Mouse (Mus musculus) forebrain, embryonic 16.5 days (tissue): ENCODE measurements around the gene Dact2. TPM values are rescaled to one million over a fixed set of nuclear protein-coding genes. Genes with fewer than 3 reads are reported as not detected.

Source experiments
- ATAC-seq: fragments of 200-750 bp; cut with Nextera tagmentation; 2 replicates; pipeline ENCODE4 v1.8.0; 2017; ENCODE audit warnings: mild to moderate bottlenecking, moderate library complexity
- H3K27ac ChIP-seq: fragments of 300-500 bp; sonication (generic); 2 replicates; pipeline ENCODE4 v1.5.1; 2014; ENCODE audit warnings: low read length, control low read depth
- H3K27me3 ChIP-seq: fragments of 300-500 bp; sonication (generic); replicated peaks from 2 replicates; pipeline ENCODE4 v1.6.1; 2014; ENCODE audit warnings: low read length; ENCODE audit not compliant: control insufficient read depth, insufficient read depth
- H3K36me3 ChIP-seq: fragments of 300-500 bp; sonication (generic); 2 replicates; pipeline ENCODE4 v1.6.1; 2014; ENCODE audit not compliant: control insufficient read depth, insufficient read depth
- H3K4me1 ChIP-seq: fragments of 300-500 bp; sonication (generic); replicated peaks from 2 replicates; pipeline ENCODE4 v1.6.1; 2014; ENCODE audit warnings: low read length; ENCODE audit not compliant: control insufficient read depth, insufficient read depth
- H3K4me2 ChIP-seq: fragments of 300-500 bp; sonication (generic); 2 replicates; pipeline ENCODE4 v1.6.1; 2014; ENCODE audit warnings: mild to moderate bottlenecking, low read length, control low read depth
- H3K4me3 ChIP-seq: fragments of 300-500 bp; sonication (generic); replicated peaks from 2 replicates; pipeline ENCODE4 v1.5.1; 2014; ENCODE audit warnings: mild to moderate bottlenecking, low read length, control low read depth
- H3K9ac ChIP-seq: fragments of 300-500 bp; sonication (generic); replicated peaks from 2 replicates; pipeline ENCODE4 v1.6.1; 2014; ENCODE audit warnings: low read depth, low read length, control low read depth
- H3K9me3 ChIP-seq: fragments of 300-500 bp; sonication (generic); 2 replicates; pipeline ENCODE4 v1.6.1; 2016; ENCODE audit warnings: low read length; ENCODE audit not compliant: control insufficient read depth
- WGBS: fragments of 180-500 bp; shearing (Covaris S2); extraction: QIAGEN DNeasy Blood & Tissue Kit; methylation state at CpG from one replicate; pipeline ENCODE4 v1.1.7; 2014; 5-methylcytosine and 5-hydroxymethylcytosine counted together
- polyA plus RNA-seq: library from polyadenylated mRNA; unstranded; fragments of >200 nt; fragmentation: Nextera tagmentation; extraction: Ambion mirVana; gene quantifications from 2 replicates; pipeline ENCODE4 v1.2.1, GENCODE M21; 2015

The Dact2 gene
- polyA plus RNA-seq, 1 experiment from 2014 or later: 1.3 TPM

DNA sequence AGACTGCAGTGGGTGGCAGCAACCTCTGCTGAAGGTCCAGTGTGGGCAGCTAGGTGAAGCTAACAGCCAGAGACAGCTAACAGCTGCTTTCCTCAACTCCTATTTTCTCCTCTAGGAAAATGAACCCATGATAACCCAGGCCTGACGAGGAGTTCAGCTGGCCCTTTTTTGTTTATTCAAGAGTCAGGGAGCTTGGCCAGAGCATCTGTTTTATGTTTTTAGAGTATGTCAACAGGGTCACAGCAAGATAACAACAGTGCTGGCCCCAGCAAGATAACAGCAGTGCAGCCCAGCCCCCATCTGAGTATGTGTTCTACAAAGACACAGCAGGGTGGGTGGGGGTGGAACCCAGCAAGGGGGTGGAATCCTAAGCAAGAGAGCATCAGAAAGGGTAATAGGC is 30.6 kb downstream of the Dact2 start:
- no peak overlapping the region for H3K4me3 ChIP-seq
- H3K27me3 ChIP-seq: no peaks in the 10 kb centered on the region
- no peaks in the 10 kb centered on the region for H3K36me3 ChIP-seq
- no peak overlapping the region for H3K4me2 ChIP-seq
- H3K4me1 ChIP-seq: no peaks in the 10 kb centered on the region
- no peak overlapping the region for H3K27ac ChIP-seq
- WGBS: 65% methylated on average over 1 of the region's 1 CpGs
- no peaks in the 10 kb centered on the region for H3K9me3 ChIP-seq
- H3K9ac ChIP-seq: no peak overlapping the region
- ATAC-seq: no peak

- Histone ChIP-seq H3K27me3 (no peaks in the 10 kb centered on the region), H3K9ac (no peak overlapping the region), H3K4me1 (peaks cover under 1% of the 10 kb centered on the region; the same call in 1 of the 2 replicates), H3K27ac (no peak overlapping the region), H3K4me3 (no peak overlapping the region), H3K9me3 (no peaks in the 10 kb centered on the region), H3K36me3 (no peaks in the 10 kb centered on the region), H3K4me2 (no peak overlapping the region)
- ATAC-seq: no peak
Observed at GRCm38 (mm10) chr17:14172731-14173130, 31.4 kb downstream of the Dact2 start.

DNA sequence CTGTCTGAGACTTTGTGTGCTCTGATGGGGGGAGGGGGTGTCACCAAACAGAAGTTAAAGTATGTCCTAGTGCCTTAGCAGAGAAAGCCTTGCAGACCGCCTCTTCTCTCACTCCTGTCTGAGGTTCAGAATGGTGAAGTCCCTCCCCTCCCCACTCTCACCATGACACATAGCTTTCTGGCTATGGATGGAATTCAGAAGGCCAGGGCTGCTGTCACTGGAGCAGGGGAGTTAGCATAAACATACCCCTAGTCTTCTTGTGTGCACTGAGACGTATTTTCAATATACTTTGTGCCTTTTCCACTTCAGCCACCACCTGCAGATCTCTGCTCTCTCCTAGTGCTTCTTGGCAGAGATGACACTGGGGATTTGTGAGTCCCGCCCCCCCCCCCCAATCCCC is 31.9 kb downstream of the Dact2 start:
- H3K27ac ChIP-seq: no peak overlapping the region
- 58% methylated on average over 3 of the region's 3 CpGs for WGBS

DNA sequence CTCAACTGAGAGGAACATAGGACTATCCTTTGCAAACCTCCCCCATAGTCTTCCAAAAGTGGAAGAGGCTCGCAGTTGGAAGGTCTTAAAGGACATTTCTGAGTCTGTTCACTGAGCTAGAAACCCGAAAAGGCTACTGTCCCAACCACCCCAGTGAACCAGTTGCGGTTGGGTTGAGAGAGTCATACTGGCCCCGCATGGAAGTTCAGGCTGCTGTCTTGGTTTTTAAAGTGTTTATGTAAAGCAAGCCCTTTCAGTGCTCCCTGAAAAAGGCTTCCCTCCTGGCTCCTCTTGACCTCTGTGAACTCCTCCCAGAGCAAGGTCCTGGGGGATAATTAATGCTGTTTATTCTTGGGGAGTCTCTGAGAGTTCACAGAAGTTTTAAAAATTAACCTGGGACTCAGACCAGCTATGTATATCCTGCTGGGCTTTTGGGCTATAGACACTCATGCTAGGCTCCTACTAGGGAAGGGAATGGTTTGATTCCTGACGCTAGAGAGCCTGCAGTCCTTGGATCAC is 33.1 kb downstream of the Dact2 start:
- H3K27ac ChIP-seq: no peak overlapping the region
- no peak overlapping the region for H3K4me3 ChIP-seq
- no peaks in the 10 kb centered on the region for H3K27me3 ChIP-seq
- H3K4me2 ChIP-seq: no peak overlapping the region
- H3K9ac ChIP-seq: no peak overlapping the region
- 72% methylated on average over 5 of the region's 5 CpGs for WGBS
- ATAC-seq: no peak
- no peaks in the 10 kb centered on the region for H3K36me3 ChIP-seq
- H3K4me1 ChIP-seq: peaks cover 9% of the 10 kb centered on the region
- no peaks in the 10 kb centered on the region for H3K9me3 ChIP-seq

More for the DNA sequence above, 31.9 kb downstream of the Dact2 start:
- no peak overlapping the region for H3K9ac ChIP-seq
- no peaks in the 10 kb centered on the region for H3K9me3 ChIP-seq
- no peak for ATAC-seq
- H3K4me3 ChIP-seq: no peak overlapping the region
- no peaks in the 10 kb centered on the region for H3K27me3 ChIP-seq
- peaks cover 4% of the 10 kb centered on the region; the same call in 1 of the 2 replicates for H3K4me1 ChIP-seq
- H3K4me2 ChIP-seq: no peak overlapping the region
- H3K36me3 ChIP-seq: no peaks in the 10 kb centered on the region

GRCm38 (mm10) chr17:14169431-14169830 is 34.7 kb downstream of the Dact2 start:
- H3K9me3 ChIP-seq: no peaks in the 10 kb centered on the region
- H3K4me1 ChIP-seq: peaks cover 21% of the 10 kb centered on the region
- H3K27me3 ChIP-seq: no peaks in the 10 kb centered on the region
- H3K4me2 ChIP-seq: no peak overlapping the region
- no peaks in the 10 kb centered on the region for H3K36me3 ChIP-seq
- no peak overlapping the region for H3K27ac ChIP-seq
- ATAC-seq: no peak
- no peak overlapping the region for H3K4me3 ChIP-seq
- H3K9ac ChIP-seq: no peak overlapping the region
- 66% methylated on average over 11 of the region's 11 CpGs for WGBS

DNA sequence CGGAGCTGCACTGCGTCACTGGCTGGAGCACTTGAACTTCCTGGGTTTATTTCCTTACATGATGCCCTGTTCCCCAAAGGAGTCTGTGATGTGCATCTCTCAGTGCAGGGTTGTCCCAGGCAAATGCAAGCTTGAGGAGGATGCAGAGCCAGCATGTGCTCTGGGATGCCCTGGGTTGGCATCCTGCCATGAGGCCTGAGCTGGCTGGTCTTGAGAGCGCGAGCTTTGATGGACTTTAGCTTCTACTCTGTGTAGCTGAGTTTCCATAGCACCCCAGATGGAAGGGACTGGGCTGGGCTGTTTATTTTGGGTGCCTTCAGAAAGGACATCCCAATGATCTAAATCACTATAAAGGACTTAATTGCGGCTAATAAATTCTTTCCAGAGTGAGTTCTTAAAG is 36.5 kb downstream of the Dact2 start:
- Histone ChIP-seq H3K9me3 (no peaks in the 10 kb centered on the region), H3K4me1 (peaks cover 29% of the 10 kb centered on the region), H3K27me3 (no peaks in the 10 kb centered on the region), H3K4me2 (no peak overlapping the region), H3K27ac (no peak overlapping the region), H3K9ac (no peak overlapping the region), H3K36me3 (no peaks in the 10 kb centered on the region), H3K4me3 (no peak overlapping the region)
- WGBS: 65% methylated on average over 5 of the region's 5 CpGs
- no peak for ATAC-seq

- H3K27me3 ChIP-seq: no peaks in the 10 kb centered on the region
- ATAC-seq: no peak
- H3K9ac ChIP-seq: no peak overlapping the region
- no peaks in the 10 kb centered on the region for H3K36me3 ChIP-seq
- H3K9me3 ChIP-seq: no peaks in the 10 kb centered on the region
- WGBS: 72% methylated on average over 6 of the region's 6 CpGs
- peaks cover 29% of the 10 kb centered on the region for H3K4me1 ChIP-seq
- no peak overlapping the region for H3K4me3 ChIP-seq
- no peak overlapping the region for H3K4me2 ChIP-seq
- no peak overlapping the region for H3K27ac ChIP-seq
Observed at GRCm38 (mm10) chr17:14166746-14167432, 37.2 kb downstream of the Dact2 start.

- ATAC-seq: no peak
- Histone ChIP-seq H3K36me3 (no peaks in the 10 kb centered on the region), H3K4me2 (peak overlapping the region; percentile 36; the same call in 1 of the 2 replicates), H3K27ac (peak overlapping the region; percentile 68), H3K9me3 (no peaks in the 10 kb centered on the region), H3K9ac (no peak overlapping the region), H3K27me3 (no peaks in the 10 kb centered on the region), H3K4me3 (no peak overlapping the region), H3K4me1 (peaks cover 29% of the 10 kb centered on the region)
- 48% methylated on average over 9 of the region's 9 CpGs for WGBS
Observed at GRCm38 (mm10) chr17:14165934-14166610, 38.0 kb downstream of the Dact2 start.

DNA sequence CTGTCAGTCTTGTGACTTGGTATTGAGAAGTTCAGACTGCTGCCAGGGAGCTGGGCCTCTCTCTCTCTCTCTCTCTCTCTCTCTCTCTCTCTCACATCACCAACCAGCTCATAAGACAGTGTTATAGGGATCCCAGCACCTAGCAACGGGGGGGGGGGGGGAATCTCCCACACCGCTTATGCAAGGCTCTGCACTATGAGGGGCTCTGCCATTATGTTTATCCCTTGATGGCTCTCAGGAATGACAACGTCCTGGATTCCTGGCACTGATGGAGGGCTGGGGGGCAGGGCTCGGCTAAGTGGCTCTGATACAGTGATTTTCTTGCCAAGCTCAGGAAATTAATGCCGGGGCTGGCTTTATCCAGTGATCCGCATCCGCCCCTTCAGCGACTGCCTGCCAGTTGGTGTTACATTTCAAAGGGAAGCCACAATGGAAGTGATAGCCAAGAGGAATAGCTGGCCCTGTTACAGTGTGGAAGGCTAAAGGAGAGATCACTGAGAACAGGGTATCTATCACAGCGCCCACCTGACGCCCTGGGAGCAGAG is 38.7 kb downstream of the Dact2 start:
- WGBS: under 1% methylated on average over 10 of the region's 10 CpGs
- Histone ChIP-seq H3K4me3 (no peak overlapping the region), H3K36me3 (no peaks in the 10 kb centered on the region), H3K27ac (peak overlapping the region; percentile 68), H3K4me2 (peak overlapping the region; percentile 36), H3K9ac (0 out of 2 replicates have a peak overlapping the region, but pooled peaks have one; percentile 7), H3K4me1 (peaks cover 29% of the 10 kb centered on the region), H3K9me3 (no peaks in the 10 kb centered on the region), H3K27me3 (no peaks in the 10 kb centered on the region)
- peak; percentile 84 for ATAC-seq
